Mouse (Mus musculus): Measurements from ENCODE around the gene Spon2. TPM values are rescaled to one million over a fixed set of nuclear protein-coding genes. Genes with fewer than 3 reads are reported as not detected.

Gene Spon2
- 1 to 10 TPM; 2.1 to 2.6 TPM for total RNA-seq (2021)

GRCm38 (mm10) chr5:33218081-33218480 is at the start of gene Spon2:
Gene Spon2, minus strand, starts transcription at chr5:33218455.
- no peak for DNase-seq
- intact Hi-C loops (cut with DNase I), result no loop called here

GRCm38 (mm10) chr5:33254416-33254815 is 36.2 kb upstream of the Spon2 start:
- DNase-seq, result no peak

DNA sequence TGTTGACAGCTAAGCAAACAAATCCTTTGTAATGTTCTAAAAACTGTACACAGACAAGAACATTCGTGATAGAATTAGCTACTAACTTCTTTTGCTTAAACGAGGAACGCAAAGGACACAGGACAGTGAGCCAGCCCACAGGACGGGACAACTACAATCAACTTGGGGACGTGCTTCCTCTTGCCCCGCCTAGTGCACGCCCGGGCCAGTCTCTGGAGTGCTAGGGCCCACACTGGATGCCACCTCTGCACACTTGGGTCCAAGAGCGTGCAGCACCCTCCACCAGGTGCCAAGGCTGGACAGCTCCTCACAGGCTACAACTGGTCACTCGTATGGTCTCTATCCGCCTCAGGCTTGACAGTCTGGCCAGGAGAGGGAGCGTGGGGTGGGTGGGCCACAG is 29.9 kb upstream of the Spon2 start:
- intact Hi-C loops (cut with DNase I), result no loop called here
- no peak for DNase-seq

More at GRCm38 (mm10) chr5:33254416-33254815, 36.2 kb upstream of the Spon2 start:
- intact Hi-C loops (cut with DNase I), result no loop called here

GRCm38 (mm10) chr5:33247387-33247786 is 29.1 kb upstream of the Spon2 start:
- intact Hi-C loops (cut with DNase I), result no loop called here
- no peak for DNase-seq

DNA sequence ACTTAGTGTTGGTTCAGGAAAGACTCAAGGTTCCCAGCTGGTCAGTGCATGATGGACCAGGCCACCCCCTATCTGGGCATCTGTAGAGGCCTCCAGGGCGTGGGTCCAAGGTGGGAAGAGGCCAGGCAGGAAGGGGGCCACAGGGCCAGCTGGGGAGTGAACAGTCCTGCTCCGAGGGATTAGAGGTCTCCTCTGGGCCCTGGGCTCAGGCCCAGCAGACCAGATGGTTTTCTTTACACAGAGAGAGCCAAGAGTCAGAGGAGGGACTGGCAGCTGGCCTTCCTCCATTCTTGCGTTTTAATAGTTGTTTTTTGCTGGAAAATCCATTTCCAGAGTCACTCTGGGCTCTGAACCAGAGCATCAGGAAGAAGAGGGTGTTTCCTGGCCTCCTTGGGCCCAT is 27.4 kb upstream of the Spon2 start:
- intact Hi-C loops (cut with DNase I), result loop anchor here (1.0 kb wide), 1 partner anchor 42 kb away; no protein-coding TSS in a partner anchor
- peak; percentile 76 for DNase-seq

DNA sequence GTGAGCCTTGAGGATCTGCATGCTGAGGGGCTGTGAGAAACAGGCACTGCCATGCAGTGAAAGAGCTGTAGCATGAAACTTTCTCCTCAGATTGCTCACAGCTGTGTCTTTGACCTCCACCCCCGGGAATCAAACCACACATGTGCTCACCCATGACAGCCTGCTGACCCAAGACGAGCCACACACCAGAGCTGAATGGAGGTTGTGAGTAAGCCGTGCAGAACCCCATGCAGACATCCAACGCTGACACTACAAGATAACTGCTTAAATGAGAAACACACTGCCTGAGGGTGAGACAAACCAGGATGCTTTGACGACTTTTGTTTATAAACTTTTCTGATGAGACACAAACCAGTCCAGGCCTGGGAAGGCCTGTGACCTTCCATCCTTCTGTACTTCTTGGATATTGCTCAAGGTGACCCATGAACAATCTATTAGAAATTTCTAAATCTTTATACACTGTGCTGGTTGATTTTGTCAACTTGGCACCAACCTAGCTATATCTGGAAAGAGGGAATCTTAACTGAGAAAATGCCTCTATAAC is 26.2 kb upstream of the Spon2 start:
- no peak for DNase-seq
- intact Hi-C loops (cut with DNase I), result no loop called here

- intact Hi-C loops (cut with DNase I), result no loop called here
- peak in 1 of 2 experiments; percentile 28 for DNase-seq
Measured at GRCm38 (mm10) chr5:33239934-33240333, 21.7 kb upstream of the Spon2 start.

- DNase-seq, result no peak
- intact Hi-C loops (cut with DNase I), result no loop called here
Measured at GRCm38 (mm10) chr5:33239111-33239714, 21.0 kb upstream of the Spon2 start.

DNA sequence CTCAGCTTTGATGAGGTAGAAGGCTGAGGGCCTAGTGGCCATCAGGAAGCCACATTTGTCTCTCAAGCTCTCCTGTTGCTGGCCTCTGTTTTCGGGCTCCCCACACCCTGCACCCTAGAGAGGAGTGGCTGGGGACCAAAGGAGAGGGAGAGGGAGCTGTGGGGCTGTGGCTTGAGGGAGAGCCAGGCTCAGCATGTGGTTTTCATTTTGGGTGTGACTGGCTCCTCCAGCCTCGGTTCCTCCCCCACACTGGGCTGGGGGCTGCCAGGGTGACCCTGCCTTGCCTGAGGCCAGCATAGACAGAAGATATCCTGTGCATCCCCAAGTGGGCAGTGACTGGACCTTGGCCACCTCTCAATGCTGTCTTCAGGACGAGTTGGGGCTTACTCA is 20.0 kb upstream of the Spon2 start:
- intact Hi-C loops (cut with DNase I), result no loop called here
- no peak for DNase-seq

- intact Hi-C loops (cut with DNase I), result no loop called here
- DNase-seq, result no peak
Measured at GRCm38 (mm10) chr5:33237600-33238255, 19.5 kb upstream of the Spon2 start.

- peak in 1 of 2 experiments; percentile 50 for DNase-seq
- intact Hi-C loops (cut with DNase I), result no loop called here
Measured at GRCm38 (mm10) chr5:33234391-33235031, 16.3 kb upstream of the Spon2 start.

DNA sequence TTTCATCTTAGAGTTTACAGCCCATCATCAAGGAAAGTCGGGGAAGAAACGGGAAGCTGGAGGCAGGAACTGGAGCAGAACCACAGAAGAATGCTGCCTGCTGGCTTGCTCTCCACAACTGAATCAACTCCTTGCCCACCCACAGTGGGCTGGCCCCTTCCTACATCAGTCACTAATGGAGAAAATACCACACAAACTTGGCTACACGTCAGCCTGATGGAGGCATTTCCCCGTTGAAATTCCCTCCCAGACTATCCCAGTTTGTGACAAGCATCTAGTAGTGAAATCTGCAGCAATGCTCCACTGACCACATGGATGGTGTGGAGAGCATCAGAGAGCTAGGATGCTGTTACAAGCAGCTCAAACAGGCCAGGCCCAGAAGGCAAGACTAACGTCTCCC is 14.5 kb upstream of the Spon2 start:
- no peak for DNase-seq
- intact Hi-C loops (cut with DNase I), result no loop called here

DNA sequence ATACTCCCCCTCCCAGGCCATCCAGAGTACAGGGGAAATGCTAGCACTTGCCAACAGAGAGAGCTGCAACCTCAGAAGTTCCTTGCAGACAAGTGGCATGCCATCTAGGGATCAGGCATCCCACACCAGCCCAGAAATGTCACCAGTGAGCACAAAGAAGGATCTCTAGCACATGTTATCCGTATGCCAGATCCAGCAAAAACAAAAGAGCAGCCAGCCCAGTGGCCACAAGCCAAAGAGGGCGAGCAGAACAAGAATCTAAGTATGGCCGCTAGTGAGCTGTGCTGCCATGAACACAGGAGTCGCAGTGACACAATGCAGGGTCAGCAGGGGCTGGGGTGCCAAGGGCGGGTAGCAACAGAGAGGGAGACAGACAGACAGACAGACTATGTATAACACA is 12.0 kb upstream of the Spon2 start:
- intact Hi-C loops (cut with DNase I), result no loop called here
- peak; percentile 31 to 43 for DNase-seq

GRCm38 (mm10) chr5:33228428-33228827 is 10.2 kb upstream of the Spon2 start:
- intact Hi-C loops (cut with DNase I), result no loop called here
- peak; percentile 51 to 54 for DNase-seq

- intact Hi-C loops (cut with DNase I), result no loop called here
- DNase-seq, result no peak
Measured at GRCm38 (mm10) chr5:33225673-33226072, 7.4 kb upstream of the Spon2 start.

DNA sequence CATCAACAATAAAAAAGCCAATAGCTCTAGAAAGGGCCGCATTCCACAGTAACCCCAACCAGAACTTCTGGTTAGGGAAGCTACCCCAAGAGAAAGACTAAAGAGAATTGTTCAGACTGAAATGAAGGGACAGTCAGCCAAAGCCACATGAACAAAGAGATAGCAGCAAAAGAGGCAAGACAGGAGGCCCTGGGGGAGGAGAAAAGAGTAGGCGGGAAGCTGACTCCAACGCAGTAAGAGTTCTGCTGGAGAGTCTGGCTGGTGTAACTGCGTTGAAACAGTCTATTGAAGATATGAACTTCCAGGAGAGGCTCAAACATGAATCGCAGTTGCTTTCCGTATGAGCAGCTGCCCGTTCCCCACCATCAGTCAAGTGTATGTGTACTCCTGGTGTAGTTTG is 6.2 kb upstream of the Spon2 start:
- intact Hi-C loops (cut with DNase I), result no loop called here
- no peak for DNase-seq

DNA sequence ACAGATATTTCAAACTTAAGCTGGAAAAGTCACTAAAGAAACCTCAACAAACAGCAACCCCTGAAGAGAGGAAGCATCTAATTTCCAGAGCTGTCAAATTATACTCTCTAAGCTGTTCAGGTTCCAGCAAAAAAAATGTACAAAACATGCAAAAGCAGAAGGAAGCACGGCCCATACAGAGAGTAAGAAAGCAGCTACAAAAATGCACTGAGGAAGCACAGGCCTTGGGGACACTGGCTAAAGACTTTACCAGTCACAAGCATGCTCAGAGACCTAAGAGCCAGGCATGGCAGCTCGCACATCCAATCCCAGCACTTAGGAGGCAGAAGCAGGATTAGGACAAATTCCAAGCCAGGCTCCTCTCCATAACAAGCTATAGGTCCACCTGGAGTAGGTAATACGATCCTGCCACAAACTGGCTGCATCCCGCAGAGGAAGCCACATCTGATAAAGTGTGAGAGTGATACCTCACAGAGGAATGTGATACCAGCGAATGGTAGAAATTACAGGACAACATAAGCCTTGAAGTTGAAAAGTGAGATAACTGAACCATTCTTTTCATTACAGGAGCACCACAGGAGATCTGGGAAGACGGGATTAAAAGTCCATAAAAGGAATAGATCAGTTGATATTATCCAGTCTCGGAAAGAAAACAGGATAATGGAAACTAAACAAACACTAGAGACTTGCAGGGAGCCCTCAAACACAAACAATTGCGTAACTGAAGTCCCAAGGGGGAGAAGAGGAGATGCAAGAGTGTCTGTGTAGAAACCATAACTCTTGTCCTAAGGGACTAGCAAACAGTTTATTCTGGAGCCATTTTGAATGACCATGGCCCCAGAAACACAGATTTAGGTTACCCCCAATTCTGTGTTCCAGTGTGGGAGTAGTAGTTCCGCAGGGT is 4.8 kb upstream of the Spon2 start:
- intact Hi-C loops (cut with DNase I), result no loop called here
- no peak for DNase-seq

GRCm38 (mm10) chr5:33222389-33222788 is 4.1 kb upstream of the Spon2 start:
- intact Hi-C loops (cut with DNase I), result no loop called here

GRCm38 (mm10) chr5:33220350-33221044 is 2.2 kb upstream of the Spon2 start:
- intact Hi-C loops (cut with DNase I), result no loop called here
- DNase-seq, result peak in 1 of 2 experiments; percentile 41

More at GRCm38 (mm10) chr5:33222389-33222788, 4.1 kb upstream of the Spon2 start:
- no peak for DNase-seq

DNA sequence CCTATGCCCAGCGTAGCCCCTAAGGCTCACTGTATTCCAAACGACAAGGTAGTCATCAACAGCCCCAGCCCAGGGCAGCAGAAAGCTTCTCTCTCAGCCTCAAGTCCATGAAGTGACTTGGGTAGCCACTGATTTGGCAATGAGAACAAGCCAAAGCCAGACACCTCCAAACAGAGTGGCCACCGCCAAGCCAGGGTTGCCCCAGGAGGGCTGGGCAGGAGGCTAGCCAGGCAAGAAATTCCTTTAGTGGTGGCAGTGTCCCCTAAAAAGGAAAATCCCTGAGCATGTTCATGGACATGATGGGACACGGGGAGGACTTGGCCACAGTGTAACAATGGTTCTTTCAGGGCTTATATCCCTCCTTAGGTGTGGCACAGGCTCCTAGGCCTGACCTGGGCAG is 1.6 kb upstream of the Spon2 start:
- intact Hi-C loops (cut with DNase I), result no loop called here
- no peak for DNase-seq

Measured in heart, postnatal 36 days (tissue).